Mouse (Mus musculus) left cerebral cortex, adult 2 months (tissue): ENCODE results near the gene Ccl9. TPM values are rescaled to one million over a fixed set of nuclear protein-coding genes. Genes with fewer than 3 reads are reported as not detected.

Experiments
- DNase-seq, 2 experiments: peaks; one replicate each; pipeline ENCODE4 v3.0.0; 2021 to 2022; ENCODE audit warnings: low spot score in 2 of 2, mixed read lengths in 1 of 2; ENCODE audit errors: extremely low spot score in 1 of 2
- H3K27ac ChIP-seq: fragments of 200-600 bp; 2 replicates; pipeline ENCODE4 v1.8.1; 2022
- H3K4me3 ChIP-seq: fragments of 200-600 bp; 2 replicates; pipeline ENCODE4 v1.8.1; 2022
- CTCF ChIP-seq: fragments of 200-600 bp; IDR thresholded peaks from 2 replicates; pipeline ENCODE4 v1.8.1; 2022; ENCODE audit warnings: antibody characterized with exemption, mild to moderate bottlenecking, moderate library complexity
- intact Hi-C: fragments of 180-260 bp; cut with DNase I; formaldehyde crosslinking; loops from one replicate; pipeline ENCODE4 v1.15.1; 2025
- total RNA-seq, 2 experiments: library from RNA; stranded (reverse); gene quantifications; 2 replicates each; pipeline ENCODE4 v1.2.3; 2021

The Ccl9 gene
- total RNA-seq, 2 experiments from 2014 or later: 2.6 to 5.2 TPM

- intact Hi-C loops: no loop called here
- Histone ChIP-seq H3K27ac (no peak overlapping the region), H3K4me3 (no peak overlapping the region)
- no peak for TF ChIP-seq CTCF
- no peak for DNase-seq
Observed at GRCm38 (mm10) chr11:83572834-83573233, 5.6 kb downstream of the Ccl9 start.

GRCm38 (mm10) chr11:83572223-83572622, 6.2 kb downstream of the Ccl9 start:
- no peak for DNase-seq
- intact Hi-C loops: no loop called here
- Histone ChIP-seq H3K27ac (no peak overlapping the region), H3K4me3 (no peak overlapping the region)
- no peak for TF ChIP-seq CTCF

DNA sequence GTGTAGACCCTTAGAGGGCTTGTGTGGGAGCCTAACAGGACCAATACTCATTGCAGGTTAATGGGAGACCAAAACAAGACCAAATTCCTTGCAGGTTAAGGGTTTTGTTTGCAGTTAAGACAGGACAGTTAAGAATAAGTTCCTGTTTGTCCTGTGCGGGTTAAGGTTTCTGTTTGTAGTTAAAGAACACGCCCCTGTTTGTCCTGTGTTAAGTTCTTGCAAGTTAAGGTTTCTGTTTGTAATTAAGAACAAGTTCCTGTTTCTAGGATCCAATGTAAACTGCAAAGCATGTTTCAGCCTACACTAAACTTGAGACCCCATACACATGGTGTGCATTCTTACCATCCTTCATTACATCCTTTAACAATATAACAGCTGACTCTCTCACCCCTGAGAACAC, 8.2 kb downstream of the Ccl9 start:
- H3K27ac ChIP-seq: no peak overlapping the region
- no peak for TF ChIP-seq CTCF
- intact Hi-C loops: no loop called here
- H3K4me3 ChIP-seq: no peak overlapping the region
- no peak for DNase-seq

- no peak for DNase-seq
- Histone ChIP-seq H3K27ac (no peak overlapping the region), H3K4me3 (no peak overlapping the region)
- no peak for TF ChIP-seq CTCF
- intact Hi-C loops: no loop called here
Observed at GRCm38 (mm10) chr11:83569249-83569648, 9.2 kb downstream of the Ccl9 start.

DNA sequence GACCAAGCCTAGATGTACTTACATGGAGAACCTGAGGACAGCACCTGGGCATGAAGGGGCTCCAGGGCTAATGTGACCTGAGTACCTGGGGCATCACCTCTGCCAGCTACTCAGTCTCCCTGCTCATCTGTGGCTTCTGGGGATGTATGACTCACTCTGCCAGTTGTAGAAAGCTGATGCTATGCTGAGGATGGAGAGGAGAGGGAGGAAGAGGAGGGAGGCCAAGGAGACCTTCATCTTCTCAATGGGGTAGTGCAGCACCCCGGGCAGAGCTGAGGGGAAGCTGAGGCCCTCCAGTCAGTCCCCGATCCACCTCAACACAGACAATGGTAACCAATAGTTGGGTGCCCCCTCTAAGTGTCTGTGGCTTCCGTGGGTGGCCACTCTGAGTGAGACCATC, 9.7 kb downstream of the Ccl9 start:
- intact Hi-C loops: no loop called here
- Histone ChIP-seq H3K27ac (no peak overlapping the region), H3K4me3 (no peak overlapping the region)
- no peak for DNase-seq
- TF ChIP-seq CTCF: no peak

GRCm38 (mm10) chr11:83568061-83568460, 10.4 kb downstream of the Ccl9 start:
- Histone ChIP-seq H3K4me3 (no peak overlapping the region), H3K27ac (no peak overlapping the region)
- no peak for DNase-seq
- no peak for TF ChIP-seq CTCF
- intact Hi-C loops: no loop called here

- Histone ChIP-seq H3K27ac (no peak overlapping the region), H3K4me3 (no peak overlapping the region)
- no peak for TF ChIP-seq CTCF
- DNase-seq: no peak
- intact Hi-C loops: no loop called here
Observed at GRCm38 (mm10) chr11:83567311-83567710, 11.1 kb downstream of the Ccl9 start.

GRCm38 (mm10) chr11:83566617-83567016, 11.8 kb downstream of the Ccl9 start:
- no peak for TF ChIP-seq CTCF
- no peak for DNase-seq
- Histone ChIP-seq H3K4me3 (no peak overlapping the region), H3K27ac (no peak overlapping the region)
- intact Hi-C loops: no loop called here

- no peak overlapping the region for H3K4me3 ChIP-seq
- no peak for TF ChIP-seq CTCF
- intact Hi-C loops: loop anchor here (5.0 kb wide), 1 partner anchor 69 kb away; no protein-coding TSS in a partner anchor
- DNase-seq: no peak
- H3K27ac ChIP-seq: no peak overlapping the region
Observed at GRCm38 (mm10) chr11:83563754-83564153, 14.7 kb downstream of the Ccl9 start.

DNA sequence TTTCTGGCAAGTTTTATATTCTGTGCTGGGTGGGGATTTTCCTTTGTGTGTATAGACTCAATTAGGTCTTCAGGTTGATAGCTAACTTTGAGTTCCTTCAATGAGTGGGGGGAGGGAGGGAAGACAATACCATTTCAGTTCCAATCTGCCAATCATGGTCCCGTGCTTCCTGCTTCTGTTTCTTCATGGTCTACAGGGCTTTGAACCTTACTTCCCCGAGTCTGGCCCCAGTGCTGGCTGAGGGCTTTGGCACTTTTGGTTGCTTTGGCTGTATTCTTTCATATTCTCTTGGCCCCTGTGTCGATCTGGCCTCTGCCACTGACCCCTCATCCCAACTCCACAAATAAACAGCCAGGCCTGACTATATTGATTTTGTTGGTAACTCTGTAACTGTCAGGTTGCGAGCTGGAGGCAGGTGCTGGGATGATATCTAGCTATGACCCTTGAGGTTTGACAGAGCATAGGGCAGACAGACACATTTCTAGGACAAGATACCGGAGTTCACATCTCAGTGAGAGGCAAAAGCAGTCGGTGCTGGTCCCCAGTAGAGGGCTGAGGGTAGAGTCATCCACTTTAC, 16.0 kb downstream of the Ccl9 start:
- Histone ChIP-seq H3K4me3 (no peak overlapping the region), H3K27ac (no peak overlapping the region)
- no peak for TF ChIP-seq CTCF
- DNase-seq: no peak
- intact Hi-C loops: loop anchor here (5.0 kb wide), 1 partner anchor 70 kb away; no protein-coding TSS in a partner anchor

DNA sequence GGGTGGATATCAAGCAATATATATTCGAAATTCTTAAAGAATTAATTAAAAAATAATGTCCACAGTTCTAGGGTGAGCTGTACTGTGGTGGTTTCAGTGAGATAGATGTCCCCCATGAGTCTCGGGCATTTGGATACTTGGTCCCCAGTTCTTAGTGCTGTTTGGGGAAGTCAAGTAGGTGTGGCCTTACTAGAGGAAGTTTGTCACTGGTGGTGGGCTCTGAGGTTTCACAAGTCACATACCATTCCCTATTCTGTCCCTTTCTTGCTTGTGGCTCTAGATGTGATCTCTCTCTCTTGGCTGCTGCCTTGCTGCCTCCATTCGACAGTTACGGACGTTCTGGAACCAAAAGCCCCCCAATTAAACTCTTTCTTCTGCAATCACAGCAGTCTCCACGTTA, 18.0 kb downstream of the Ccl9 start:
- H3K4me3 ChIP-seq: no peak overlapping the region
- intact Hi-C loops: loop anchor here (5.0 kb wide), 1 partner anchor 72 kb away; no protein-coding TSS in a partner anchor
- H3K27ac ChIP-seq: no peak overlapping the region
- TF ChIP-seq CTCF: no peak
- DNase-seq: no peak

GRCm38 (mm10) chr11:83557074-83557473, 21.4 kb downstream of the Ccl9 start:
- intact Hi-C loops: no loop called here
- TF ChIP-seq CTCF: no peak
- Histone ChIP-seq H3K4me3 (no peak overlapping the region), H3K27ac (no peak overlapping the region)
- no peak for DNase-seq

GRCm38 (mm10) chr11:83556085-83556781, 22.2 kb downstream of the Ccl9 start:
- Histone ChIP-seq H3K4me3 (no peak overlapping the region), H3K27ac (no peak overlapping the region)
- peak; percentile 85 for TF ChIP-seq CTCF
- no peak for DNase-seq
- intact Hi-C loops: loop anchor here (1.0 kb wide), 1 partner anchor 183 kb away; no protein-coding TSS in a partner anchor
